Mouse (Mus musculus) kidney, postnatal 25 days (tissue): Measurements from ENCODE around the gene Rtbdn.
A peak's percentile ranks its signal among the peaks of the same experiment; 100 is the strongest.

Experiments
- DNase-seq, 2 experiments: peaks; one replicate each; pipeline ENCODE4 v3.0.0; 2021; ENCODE audit warnings: mixed read lengths in 2 of 2

Gene Rtbdn

DNA sequence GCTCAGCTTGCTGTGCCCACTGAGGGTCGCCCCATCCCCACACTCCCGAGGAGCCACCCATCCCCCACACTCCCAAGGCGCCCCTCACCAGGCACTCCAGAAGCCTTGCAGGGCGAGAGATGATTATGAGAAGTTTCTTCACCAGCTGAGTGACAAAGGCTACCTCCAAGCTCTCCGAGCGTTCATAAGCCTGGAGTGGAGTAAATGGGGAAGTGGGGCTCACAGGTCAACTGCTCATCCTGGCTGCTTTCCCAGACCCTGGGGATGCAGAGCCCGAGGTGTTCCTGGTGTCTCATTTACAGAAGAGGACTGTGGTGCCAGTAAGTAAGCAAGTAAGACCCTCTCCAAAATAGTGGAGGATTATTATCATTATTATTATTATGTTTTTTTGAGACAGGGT, 21.2 kb upstream of the Rtbdn start:
- DNase-seq: no peak

DNA sequence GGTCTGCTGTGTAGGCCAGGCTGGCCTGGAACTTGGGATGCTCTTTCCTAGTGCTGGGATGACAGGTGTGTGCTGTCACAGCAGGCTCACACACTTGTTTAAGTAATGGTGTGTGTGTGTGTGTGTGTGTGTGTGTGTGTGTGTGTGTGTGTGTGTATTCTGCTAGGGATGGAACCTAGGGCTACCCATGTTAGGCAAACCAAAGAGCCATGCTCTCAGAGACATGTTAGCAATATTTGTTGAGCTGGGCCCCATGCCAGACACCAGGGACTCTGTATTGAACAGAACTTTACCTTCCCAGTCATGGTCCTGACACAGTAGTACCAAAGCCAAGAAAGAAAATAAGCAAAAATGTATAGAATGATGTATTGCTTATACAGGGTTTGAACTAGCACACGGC, 19.3 kb upstream of the Rtbdn start:
- DNase-seq: no peak

DNA sequence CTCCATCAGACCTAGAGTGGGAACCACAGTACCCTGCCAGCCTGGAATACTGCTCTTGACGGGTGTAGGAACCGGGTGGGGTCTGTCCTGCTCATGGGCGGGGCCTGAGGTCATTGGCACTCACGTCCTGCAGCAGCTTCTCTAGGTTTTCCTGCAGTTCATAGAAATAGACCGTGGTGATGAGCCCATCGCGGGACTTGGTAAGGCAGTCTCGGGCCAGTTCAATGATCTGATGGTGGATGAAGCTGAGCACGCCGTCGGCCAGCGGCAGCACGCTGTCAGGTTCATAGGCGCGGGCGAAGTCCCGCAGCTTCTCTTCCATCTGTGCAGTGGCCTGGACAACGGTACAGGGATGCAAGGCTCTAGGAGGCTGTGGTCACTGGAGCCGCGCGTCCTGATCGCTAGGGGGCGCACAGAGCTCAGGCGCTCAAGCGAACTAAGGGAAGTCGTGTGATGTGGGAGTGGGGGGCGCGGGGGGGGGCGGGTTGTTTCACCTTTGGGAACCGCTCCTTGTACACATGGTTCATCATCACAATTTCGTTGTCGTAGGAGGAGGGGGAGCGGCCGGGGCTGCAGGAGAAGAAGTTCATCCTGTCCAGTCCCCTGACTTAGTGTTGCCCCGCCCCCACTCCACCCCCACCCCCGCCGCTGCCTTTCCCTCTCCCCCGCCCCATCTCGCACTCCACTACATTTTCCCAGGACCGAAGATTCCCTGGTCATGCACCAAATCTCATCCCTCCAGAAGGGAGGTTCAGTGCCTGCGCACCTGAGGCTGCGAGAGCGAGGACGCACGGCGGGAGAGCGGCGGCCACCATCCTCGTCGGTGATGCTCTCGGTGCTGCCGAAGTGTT, 18.1 kb upstream of the Rtbdn start:
- DNase-seq: peak; percentile 78 to 79

DNA sequence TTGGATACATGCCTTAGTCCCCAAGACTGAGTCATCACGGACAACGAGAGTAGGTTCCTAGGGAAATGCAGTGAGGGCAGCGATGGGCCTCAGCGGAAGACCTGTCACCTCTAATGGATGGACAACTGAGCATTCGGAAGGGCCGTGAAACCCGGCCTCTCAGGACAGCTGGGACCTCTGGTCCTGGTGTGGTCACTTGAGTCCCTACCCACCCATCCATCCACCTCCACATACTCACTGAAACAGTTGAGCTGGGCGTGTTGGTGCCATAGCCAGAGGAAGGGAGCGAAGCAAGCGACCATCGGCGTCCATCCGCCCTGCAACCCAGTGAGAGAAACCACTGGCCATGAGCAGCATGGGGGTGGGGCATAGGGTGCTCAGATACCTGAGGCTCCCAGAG, 16.2 kb upstream of the Rtbdn start:
- no peak for DNase-seq

DNA sequence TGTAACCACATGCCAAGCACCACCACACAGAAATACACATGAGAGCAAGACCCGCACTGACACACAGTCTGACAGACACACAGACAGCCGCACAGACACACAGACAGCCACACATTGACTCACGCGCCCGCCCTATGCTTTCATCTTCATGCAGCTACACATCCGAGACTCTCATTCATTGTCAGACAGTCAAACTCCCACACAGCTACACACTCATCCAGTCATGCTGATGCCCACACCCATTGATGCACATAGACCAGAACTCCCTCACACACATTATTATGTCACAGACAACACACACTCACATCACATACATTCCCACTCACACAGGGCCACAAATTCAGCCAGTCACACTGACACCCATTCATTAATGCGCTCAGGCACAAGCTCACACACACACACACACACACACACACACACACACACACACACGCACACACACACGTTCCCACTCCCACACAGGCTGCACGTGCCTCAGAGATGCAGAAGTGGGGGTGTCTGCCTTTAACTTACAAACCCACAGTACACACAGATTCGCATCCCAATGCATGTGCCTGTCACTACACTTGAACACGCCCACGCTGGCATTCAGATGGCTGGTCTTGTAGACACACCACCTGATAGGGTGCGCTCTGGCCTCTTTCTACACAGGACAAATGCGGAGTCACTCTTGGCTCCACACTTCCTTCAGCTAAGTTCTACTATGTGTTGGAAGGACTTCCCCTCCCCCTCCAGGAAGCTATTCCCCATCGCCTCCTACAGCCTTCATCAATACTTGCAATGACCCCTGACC, 12.8 kb upstream of the Rtbdn start:
- DNase-seq: no peak

DNA sequence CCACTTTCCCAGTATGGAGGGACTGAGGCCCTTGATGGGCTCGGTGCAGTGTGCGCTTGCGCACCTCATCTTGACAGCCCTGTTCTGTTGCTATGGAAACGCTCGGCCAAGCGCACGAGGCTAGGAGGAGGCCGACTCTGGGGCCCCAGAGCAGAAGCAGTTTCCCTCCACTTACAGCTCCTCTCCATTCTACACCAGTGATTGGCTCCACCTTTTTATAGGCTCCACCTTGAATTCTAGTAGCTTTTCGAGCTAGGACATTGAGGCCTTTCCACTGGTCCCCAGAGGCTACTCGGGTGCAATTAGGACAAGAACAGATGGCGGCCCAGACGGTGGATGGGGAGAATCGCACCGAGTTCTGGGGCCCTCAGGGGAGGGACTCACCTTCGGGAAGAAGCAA, 11.9 kb upstream of the Rtbdn start:
- DNase-seq: no peak

DNA sequence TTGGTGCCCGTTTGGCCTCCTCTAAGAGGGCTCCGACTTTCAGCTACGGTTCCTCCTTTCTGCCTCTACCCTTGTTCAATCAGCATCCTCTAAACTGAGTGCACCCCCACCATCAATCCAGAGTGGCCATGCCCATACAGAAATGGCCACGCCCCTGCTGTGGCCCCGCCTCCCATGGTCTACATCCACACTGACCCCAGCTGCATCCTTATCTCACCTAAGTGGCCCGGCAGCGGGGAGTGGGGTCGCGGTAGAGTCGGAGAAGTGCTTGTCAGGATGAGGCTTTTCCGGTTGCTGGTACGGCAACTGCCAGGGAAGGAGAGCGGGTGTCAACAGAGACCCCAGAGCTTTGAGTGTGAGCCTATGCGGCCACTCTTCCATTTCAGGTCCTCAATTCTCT, 11.3 kb upstream of the Rtbdn start:
- DNase-seq: no peak

DNA sequence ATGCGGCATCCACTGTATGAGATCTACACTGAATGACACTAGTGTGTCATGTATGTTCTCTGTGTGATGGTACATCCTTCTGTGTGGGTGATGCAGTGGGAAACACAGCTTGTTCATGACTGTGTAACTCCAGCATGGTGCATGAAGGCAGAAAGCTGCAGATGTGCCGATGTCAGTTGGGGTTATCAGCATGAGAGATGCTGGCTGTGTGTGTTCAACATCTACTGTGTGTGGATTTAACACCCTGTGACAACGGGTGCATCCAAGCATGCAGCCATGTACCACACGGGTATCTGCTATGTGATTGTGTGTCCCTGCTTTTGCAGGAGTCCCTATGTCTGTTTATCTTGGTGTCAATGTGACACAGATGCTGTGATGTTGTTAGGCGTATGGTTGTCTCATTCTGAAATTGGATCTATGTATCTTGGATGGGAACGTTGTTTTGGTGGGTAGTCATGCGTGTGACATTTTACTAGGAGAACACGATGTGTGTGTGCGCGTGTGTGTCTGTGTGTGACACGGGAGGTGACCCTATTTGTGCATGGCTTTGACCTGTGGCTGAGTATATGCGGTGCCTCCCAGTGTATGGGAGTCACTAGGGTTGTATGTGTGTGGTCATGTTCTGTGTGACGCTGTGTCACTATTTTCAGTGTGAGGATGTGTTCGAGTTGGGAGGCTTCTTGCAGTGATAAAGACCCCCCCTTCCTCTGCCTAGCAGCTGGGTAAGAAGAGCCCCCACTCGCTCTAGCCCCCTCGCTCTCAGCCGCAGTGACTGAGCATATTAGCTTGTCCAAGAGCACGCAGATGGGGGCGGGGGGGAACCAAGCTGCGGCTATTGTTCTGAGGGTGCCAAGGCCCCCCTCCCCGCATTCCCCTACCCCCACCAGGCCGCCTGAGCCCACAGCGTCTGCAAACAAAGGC, 10.5 kb upstream of the Rtbdn start:
- no peak for DNase-seq

DNA sequence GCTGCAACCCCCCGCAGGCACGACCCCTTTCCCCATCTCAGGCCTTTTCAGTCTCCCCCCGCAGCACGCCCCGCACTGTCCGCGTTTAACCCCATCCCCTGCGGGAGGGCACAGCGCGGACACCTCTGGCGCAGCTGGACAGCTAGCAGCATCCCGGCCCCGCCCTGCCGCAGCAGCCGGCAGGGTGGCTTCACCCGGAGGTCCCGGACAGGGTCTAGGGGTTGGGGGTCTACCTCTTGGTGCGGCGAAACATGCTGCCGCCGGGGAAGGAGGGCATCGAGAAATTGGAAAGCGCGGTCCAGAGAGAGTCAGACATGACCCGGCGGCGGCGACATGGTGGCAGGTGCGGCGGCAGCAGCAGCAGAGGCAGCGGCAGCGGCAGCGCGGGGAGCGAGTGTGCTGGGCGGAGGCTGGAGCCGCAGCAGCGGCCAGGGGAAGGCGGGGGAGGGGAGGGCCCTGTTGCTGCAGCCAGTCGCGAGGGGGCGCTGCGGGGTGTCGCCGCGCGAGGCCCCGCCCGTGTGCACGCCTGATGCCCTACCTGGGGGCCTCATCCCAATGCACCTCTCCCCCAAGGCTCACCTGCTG, 9.7 kb upstream of the Rtbdn start, which contains the start of gene Mast1:
Gene Mast1 (minus strand): TSS at position 398 of the 585 bp plus-strand sequence.
- DNase-seq: peak; percentile 49 to 66

DNA sequence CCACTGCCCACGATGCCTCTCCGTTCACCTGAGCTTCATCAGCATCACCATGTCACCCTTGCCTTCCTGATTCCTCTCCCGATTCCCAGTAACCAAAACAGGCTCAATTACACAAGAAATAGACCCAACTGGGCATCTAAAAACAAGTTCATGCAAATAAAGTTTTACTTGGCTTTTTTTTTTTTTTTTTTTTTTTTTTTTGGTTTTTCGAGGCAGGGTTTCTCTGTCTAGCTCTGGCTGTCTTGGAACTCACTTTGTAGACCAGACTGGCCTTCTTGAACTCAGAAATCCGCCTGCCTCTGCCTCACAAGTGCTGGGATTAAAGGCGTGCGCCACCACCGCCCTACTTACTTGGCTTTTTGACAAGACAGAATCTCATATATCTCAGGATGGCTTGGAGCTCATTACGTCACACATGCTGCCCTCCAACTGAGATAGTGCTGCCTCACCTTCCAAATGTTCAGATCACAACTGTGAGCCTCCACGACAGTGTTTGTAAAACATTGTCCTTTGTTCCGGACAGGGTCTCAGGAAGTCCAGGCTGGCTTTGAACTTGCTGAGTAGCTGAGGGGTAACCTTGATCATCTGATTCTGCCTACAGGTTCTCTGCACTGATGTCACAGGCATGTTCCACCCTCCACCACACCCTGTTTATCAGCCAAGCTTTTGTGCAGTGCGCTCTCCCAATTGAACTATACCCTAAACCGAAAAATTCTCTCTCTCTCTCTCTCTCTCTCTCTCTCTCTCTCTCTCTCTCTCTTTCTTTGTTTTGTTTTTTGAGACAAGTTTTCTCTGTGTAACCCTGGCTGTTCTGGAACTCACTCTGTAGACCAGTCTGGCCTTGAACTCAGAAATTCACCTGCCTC, 8.9 kb upstream of the Rtbdn start:
- no peak for DNase-seq

DNA sequence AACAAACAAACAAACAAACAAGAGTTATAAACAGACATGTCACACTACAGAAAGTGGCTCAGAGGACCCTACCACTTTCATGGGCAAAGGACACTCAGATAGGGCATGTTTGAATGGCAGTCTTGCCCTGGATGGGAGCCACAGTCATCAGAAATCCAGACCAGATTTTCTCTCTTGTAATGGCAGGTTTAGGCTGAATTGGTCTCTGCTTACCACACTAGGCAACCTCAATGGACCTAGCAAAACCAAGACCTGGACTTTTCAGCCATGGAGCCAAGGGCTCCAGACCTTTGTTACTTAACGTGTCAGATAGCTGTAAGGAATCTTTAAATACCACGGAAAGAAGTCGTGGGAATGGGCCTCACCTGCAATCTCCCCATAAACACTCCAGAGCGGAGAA, 3.1 kb upstream of the Rtbdn start:
- DNase-seq: no peak

DNA sequence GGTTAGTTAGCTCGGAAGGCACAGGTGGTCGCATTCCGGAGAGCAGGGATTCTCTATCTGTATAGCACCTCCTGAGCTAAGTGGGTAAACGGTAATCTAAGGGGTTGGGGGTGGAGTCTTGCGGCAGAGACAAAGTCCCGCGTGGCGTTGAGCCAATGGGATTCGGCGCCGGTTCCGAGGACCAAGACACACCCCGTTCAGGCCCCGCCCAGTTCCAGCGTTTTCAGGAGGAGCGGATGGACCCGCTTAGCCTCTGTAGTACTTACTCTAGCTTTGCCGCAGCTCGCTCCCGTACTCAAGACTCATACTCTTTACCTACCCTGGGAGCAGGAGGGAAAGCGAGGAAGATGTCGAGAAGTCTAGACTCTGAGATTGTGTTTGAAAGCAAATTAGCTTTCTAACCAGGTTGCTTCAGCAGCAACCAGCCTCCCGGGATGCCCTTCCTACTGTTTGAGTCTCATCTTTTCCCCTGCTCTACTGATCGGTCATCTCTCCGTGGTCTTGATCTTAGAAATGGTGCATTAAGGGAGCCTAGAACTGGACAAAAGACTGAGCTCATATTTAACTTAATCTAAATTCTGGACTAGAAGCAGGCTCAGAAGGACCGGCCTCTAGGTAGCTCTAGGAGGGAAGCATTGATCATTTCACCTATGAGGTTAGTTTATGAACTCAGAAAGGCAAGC, 2.2 kb upstream of the Rtbdn start:
- peak; percentile 49 to 66 for DNase-seq

DNA sequence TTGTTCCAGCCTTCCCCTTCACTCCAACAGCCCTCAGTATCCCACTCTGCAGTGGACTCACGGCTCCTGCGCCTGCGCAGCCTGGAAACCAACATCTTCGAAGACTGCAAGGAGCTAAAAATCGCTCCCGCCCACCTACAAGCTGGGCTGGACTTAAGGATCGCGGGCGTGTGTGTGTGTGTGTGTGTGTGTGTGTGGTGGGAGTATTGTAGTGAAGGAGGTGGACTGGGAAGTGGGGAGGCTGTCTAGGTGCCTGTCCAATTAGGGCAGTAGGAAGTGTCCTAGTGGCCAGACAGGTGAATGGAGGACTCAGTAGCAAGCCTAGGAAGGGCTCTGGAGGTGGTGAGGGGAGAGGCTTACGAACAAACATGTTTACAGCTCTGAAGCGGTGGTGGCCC, 1.6 kb upstream of the Rtbdn start:
- DNase-seq: no peak

DNA sequence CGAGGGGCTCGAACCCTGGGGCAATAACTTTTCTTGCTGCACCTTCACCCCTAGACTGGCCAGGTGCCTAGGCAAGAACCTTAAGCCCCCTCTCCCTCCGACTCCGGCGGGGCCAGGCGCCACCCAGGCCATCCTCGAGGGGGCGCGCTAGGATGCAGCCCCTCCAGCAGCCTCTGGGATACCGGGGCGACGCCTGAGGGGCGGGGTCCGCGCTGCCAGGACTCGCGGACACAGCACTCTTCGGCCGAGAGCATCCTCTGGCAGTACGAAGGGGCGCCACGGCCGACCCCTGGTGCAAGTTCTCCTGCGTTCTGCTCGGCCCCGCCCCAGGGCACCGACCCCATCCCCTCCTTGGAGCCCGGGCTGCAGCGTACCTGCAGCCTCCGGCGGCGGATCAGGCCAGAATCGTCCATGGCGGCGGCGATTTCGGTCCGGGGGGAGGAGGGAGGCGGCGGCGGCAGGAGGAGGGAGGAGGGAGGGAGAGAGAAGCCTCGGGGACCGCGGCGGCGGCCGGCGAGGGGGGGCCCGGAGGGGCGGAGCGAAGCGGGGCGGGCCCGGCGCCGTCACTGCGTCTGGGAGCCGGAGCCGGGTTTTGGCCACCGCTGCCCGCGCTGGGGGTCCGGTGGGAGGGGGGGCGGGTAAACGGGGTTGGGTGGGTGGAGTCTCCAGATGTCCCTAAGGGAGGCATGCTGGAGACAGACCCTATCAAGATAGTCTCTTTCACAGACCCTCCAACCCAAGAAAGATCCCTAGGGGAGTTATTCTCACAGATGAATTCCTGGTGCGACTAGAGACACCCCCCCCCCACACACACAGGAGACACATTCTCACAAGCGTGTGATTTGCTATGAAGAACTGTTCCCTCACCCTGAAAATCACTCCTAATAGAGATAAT, 911 bp upstream of the Rtbdn start:
- no peak for DNase-seq

DNA sequence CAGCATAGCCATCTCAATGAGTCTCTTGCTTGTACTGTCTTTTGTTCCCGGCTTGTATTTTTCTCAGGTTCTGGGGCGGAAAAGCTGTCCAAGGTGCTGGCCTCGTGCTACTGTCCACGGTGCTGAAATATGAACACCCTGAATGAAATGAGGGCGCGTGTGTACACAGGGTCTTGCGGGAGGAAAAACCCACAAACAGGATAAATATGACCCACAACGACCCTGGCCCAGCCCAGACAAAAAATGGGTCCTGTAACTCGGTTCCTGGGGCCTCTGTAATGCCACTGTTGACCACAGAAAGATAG, 402 bp downstream of the Rtbdn start:
- peak; percentile 53 to 63 for DNase-seq

DNA sequence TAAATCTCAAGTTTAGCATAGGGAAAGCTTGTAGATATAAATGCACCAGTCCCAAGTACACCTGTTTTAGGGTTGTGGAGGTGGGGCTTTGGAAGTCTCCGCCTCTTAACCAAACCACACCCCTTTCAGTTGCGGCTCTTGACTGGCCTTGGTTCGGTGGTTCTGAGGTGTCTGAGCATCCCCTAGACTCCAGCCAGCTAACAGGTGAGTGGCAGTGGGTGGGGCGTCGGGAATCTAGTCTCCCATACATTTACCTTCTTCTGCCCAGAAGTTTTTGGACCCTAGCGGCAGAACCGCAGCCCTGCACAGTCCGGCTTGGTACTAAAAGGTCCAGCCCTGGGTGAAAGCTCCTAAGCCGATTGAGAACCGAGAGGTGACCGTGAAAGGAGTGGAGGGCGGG, 3.0 kb downstream of the Rtbdn start:
- no peak for DNase-seq

DNA sequence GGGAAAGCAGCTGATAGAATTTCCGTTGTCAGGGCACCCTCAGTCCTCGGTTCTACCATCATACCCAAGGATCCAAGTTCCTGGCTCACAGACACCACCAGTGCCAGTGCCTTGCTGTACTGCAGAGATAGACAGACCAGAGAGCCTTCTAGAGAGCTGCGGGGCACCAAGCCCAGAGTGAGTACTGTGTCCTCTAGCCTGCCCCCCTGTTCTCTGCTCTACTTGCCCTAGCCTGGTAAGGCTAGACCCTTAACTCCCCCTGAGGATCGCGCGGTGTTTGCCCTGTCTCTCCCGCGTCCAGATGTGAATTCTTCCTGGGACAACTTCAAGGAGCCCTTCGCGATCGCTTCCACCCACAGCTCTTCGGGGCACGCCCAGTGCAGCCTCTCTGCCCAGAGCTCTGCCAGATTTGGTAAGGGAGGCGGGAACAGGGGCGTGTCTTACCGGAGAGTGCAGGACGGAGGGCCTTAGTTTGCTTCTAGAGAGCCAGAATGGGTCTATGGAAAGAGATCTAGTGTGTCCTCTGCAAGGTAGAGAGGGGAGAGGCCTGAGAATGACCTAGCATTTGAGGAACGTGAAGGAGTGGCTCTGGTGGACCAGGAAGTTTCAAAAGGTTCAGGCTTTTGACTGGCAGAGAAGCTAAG, 5.9 kb downstream of the Rtbdn start:
- peak; percentile 58 to 66 for DNase-seq

DNA sequence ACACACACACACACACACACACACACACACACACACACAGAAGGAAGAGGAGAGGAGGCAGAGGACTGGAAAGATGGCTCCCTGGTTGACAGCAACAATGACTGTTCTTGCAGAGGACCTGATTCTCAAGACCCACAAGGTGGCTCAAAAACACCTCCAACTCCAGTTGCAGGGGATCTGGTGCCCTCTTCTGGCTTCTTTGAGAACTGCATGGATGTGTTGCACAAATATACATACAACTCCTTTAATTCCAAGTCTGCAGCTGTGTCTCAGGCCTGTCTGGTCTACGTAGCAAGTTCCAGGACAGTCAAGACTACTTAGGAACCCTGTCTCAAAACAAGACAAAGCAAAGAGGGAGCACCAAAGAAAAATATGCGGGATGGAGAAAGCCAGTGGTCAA, 10.0 kb downstream of the Rtbdn start:
- peak; percentile 63 to 81 for DNase-seq

DNA sequence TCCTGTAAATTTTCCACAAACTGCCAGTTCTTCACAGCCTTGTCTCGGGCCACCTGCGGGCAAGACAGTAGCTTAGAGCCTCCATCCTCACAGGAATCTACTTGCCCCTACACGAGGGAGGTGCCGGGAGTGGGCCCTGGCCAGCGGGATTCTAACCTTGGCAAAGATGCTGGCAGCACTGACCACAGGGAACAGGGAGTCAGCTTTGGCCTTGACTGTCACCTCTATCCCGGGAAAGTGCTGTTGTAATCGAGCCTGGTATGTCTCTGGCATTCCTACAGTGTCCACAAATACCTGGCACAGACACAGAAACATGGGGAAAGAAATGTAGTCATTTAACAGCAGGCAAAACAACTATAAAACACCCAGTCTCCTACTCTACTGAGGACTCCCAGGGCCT, 13.0 kb downstream of the Rtbdn start:
- DNase-seq: no peak

DNA sequence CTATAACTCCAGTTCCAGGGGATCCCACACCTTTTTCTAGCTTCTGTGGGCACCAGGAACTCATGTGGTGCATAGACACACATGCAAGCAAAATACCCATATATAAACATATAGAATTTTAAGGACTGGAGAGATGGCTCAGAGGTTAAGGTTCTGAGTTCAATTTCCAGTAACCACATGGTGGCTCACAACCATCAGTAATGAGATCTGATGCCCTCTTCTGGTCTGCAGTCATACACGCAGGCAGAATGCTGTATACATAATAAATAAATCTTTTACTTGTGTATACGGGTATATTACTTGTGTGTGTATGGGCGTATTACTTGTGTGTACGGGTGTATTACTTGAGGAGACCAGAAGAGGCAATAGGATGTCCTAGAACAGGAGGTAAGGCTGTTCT, 17.2 kb downstream of the Rtbdn start:
- DNase-seq: no peak
